Mouse (Mus musculus) heart, adult 2 months (tissue): ENCODE measurements around the gene Crkl.

ENCODE experiments used
- CTCF ChIP-seq: fragments of 200-600 bp; IDR thresholded peaks from 2 replicates; pipeline ENCODE4 v1.8.1; 2022; ENCODE audit warnings: antibody characterized with exemption, mild to moderate bottlenecking, moderate library complexity
- EP300 ChIP-seq: fragments of 200-500 bp; IDR thresholded peaks from 2 replicates; pipeline ENCODE4 v1.6.1; 2011; ENCODE audit warnings: low read depth, low read length, control low read depth; ENCODE audit not compliant: insufficient read depth
- POLR2A ChIP-seq: fragments of 200-500 bp; IDR thresholded peaks from 2 replicates; pipeline ENCODE4 v1.6.1; 2011; ENCODE audit warnings: mild to moderate bottlenecking, low read depth, low read length, control low read depth; ENCODE audit not compliant: insufficient read depth

GRCm38 (mm10) chr16:17410209-17410608, 41.6 kb upstream of the Crkl start:
- TF ChIP-seq POLR2A (no peak), CTCF (no peak), EP300 (no peak)
